In genomic region chr7:16643106-16643505, GRCm38 (mm10) we compare ENCODE assay signal across 18 mouse cellular contexts. TPM values are rescaled to one million over a fixed set of nuclear protein-coding genes. Genes with fewer than 3 reads are reported as not detected.
DNase-seq lines count a peak whose midpoint lies in the region; ATAC-seq and TF ChIP-seq lines count a peak whose summit lies in the region.
"Not testable (repeated sequence)": the region's sequence is repeated elsewhere in the genome, so short reads cannot be mapped to it uniquely, and the experiment has no call there.
"Had no signal": no experiment of that assay in that cellular context is flagged by ENCODE, and none has a peak within 500 bp of the region (broad histone marks: within the 10 kb centered on the region; RNA-seq: fewer than 3 reads in every experiment).

No protein-coding gene starts in this region.

- H3K36me3 ChIP-seq in heart, embryonic 15.5 days; lung, embryonic 16.5 days (ENCODE audit: control insufficient read depth, insufficient read depth, low read length); thymus, adult 2 months (ENCODE audit: control insufficient read depth, insufficient read depth, low read length): not testable (repeated sequence)

- TF ChIP-seq POLR2A in thymus, adult 2 months (IDR thresholded peaks at IDR 0.05; ENCODE audit: control insufficient read depth, extremely low read depth, insufficient read depth, low read length, poor library complexity): not testable (repeated sequence)

- H3K9me3 ChIP-seq in heart, embryonic 15.5 days (replicated peaks); lung, embryonic 16.5 days (ENCODE audit: control insufficient read depth, low read length): not testable (repeated sequence)

- not testable (repeated sequence) for H3K27ac ChIP-seq in heart, embryonic 15.5 days; lung, embryonic 16.5 days (ENCODE audit: low read length); thymus, adult 2 months (ENCODE audit: control insufficient read depth, insufficient read depth, low read length)

- H3K27me3 ChIP-seq in heart, embryonic 15.5 days; lung, embryonic 16.5 days (ENCODE audit: control insufficient read depth, insufficient read depth, low read depth, low read length); thymus, adult 2 months (ENCODE audit: control insufficient read depth, insufficient read depth, low read length): not testable (repeated sequence)

- not testable (repeated sequence) for TF ChIP-seq CTCF in thymus, adult 2 months (IDR thresholded peaks at IDR 0.05; ENCODE audit: borderline replicate concordance, control insufficient read depth, extremely low read depth, insufficient read depth, low read length, poor library complexity)

- WGBS in heart, embryonic 15.5 days: 24% methylated on average over 3 of the region's 4 CpGs
- WGBS in lung, embryonic 16.5 days: 54% methylated on average over 3 of the region's 4 CpGs
- WGBS in thymus, adult 2 months: 2% methylated on average over 3 of the region's 4 CpGs

- H3K4me3 ChIP-seq in heart, embryonic 15.5 days; lung, embryonic 16.5 days (ENCODE audit: low read length); thymus, adult 2 months (ENCODE audit: control insufficient read depth, insufficient read depth, low read length): not testable (repeated sequence)

- peak; percentile 85 for ATAC-seq in activated CD4-positive, CD25-positive, alpha-beta regulatory T cell, adult 4 months
- ATAC-seq in heart, embryonic 15.5 days (replicated peaks; ENCODE audit: insufficient number of reproducible peaks, insufficient read depth, low FRiP score, low read depth): peak; percentile 21; the same call in 1 of the 2 replicates
- peak; percentile 89 for ATAC-seq in inflammation-experienced regulatory T-cells, adult 6 months
- 0 out of 2 replicates have a peak, but pooled peaks have one; percentile 36 for ATAC-seq in lung, embryonic 16.5 days (ENCODE audit: low read depth)

- H3K4me2 ChIP-seq in heart, embryonic 15.5 days; lung, embryonic 16.5 days (ENCODE audit: low read depth, low read length): not testable (repeated sequence)

- H3K9ac ChIP-seq in heart, embryonic 15.5 days; lung, embryonic 16.5 days (ENCODE audit: low read length): not testable (repeated sequence)

- H3K4me1 ChIP-seq in heart, embryonic 15.5 days (replicated peaks): peaks cover 16% of the 10 kb centered on the region
- not testable (repeated sequence) for H3K4me1 ChIP-seq in lung, embryonic 16.5 days (replicated peaks; ENCODE audit: control insufficient read depth, insufficient read depth, low read length); thymus, adult 2 months (replicated peaks; ENCODE audit: control insufficient read depth, insufficient read depth, low read length)

- peak; percentile 17 for DNase-seq in thymus, adult 2 months
- peak; percentile 67 for DNase-seq in thymus, postnatal 14 days
- peak; percentile 28 to 60 for DNase-seq in thymus, postnatal 36 days

RNA-seq across cellular contexts. Expression of gene Arhgap35, which starts 28.3 kb away (rescaled TPM):
- 1 to 10 TPM; 2.1 to 2.2 TPM for polyA plus RNA-seq in activated CD4-positive, CD25-positive, alpha-beta regulatory T cell, adult 4 months (2017; shearing (Covaris generic))
- polyA plus RNA-seq in heart, embryonic 15.5 days (2015; fragmentation: Nextera tagmentation; extraction: Ambion mirVana): 12.6 and 15.6 TPM in 2 replicates
- 1 to 10 TPM; 1.4 to 3.9 (median 2.5) TPM for polyA plus RNA-seq in inflammation-experienced regulatory T-cells, adult 6 months (2017; shearing (Covaris generic))
- 16.4 and 17.8 TPM in 2 replicates for polyA plus RNA-seq in lung, embryonic 16.5 days (2015; fragmentation: Nextera tagmentation; extraction: Ambion mirVana)
- polyA plus RNA-seq in thymus, adult 2 months (2012; rRNA removed): 13.4 and 14.4 TPM in 2 replicates

RNA-seq across cellular contexts. Expression of gene Ceacam15, which starts 32.4 kb away (rescaled TPM):
- under 1 TPM in 1 of 2 experiments, not detected in 1; 0.32 TPM for polyA plus RNA-seq in activated CD4-positive, CD25-positive, alpha-beta regulatory T cell, adult 4 months (2017; shearing (Covaris generic))
- polyA plus RNA-seq in heart, embryonic 15.5 days (2015; fragmentation: Nextera tagmentation; extraction: Ambion mirVana): 0.60 and 0.68 TPM in 2 replicates
- polyA plus RNA-seq in inflammation-experienced regulatory T-cells, adult 6 months (2017; shearing (Covaris generic)): 1 to 10 TPM in 2 of 3 experiments, not detected in 1; 1.3 TPM
- polyA plus RNA-seq in lung, embryonic 16.5 days (2015; fragmentation: Nextera tagmentation; extraction: Ambion mirVana): not detected in 2 replicates
- polyA plus RNA-seq in thymus, adult 2 months (2012; rRNA removed): 0.75 and 0.84 TPM in 2 replicates
- polyA plus RNA-seq: adrenal gland, adult 2 months; brain, embryonic 14.5 days; C2C12; embryonic facial prominence, embryonic 11.5 days; embryonic facial prominence, embryonic 13.5 days; forebrain, embryonic 11.5 days; forebrain, embryonic 13.5 days; forebrain, embryonic 15.5 days; forebrain, postnatal 0 days; G1E; Patski had no signal

Comparison
In these comparisons a context has a peak if more than half of its experiments do, and no peak if none do; other contexts are left out.
1. ATAC-seq: peak in every context shown above with its lines; median percentile 89 in inflammation-experienced regulatory T-cells, adult 6 months; 85 in activated CD4-positive, CD25-positive, alpha-beta regulatory T cell, adult 4 months; 36 in lung, embryonic 16.5 days; 21 in heart, embryonic 15.5 days.
2. DNase-seq: peak in every context shown above with its lines; median percentile 67 in thymus, postnatal 14 days; 44 in thymus, postnatal 36 days; 17 in thymus, adult 2 months.